Mouse (Mus musculus) lung, postnatal 0 days (tissue): ENCODE results near the gene Msh4. TPM values are rescaled to one million over a fixed set of nuclear protein-coding genes. Genes with fewer than 3 reads are reported as not detected.

Source experiments
- ATAC-seq: fragments of 200-750 bp; cut with Nextera tagmentation; 2 replicates; pipeline ENCODE4 v1.8.0; 2017; ENCODE audit warnings: moderate library complexity
- DNase-seq: peaks from one replicate; pipeline ENCODE4 v3.0.0-alpha.2; 2016; ENCODE audit warnings: low spot score
- H3K27ac ChIP-seq: fragments of 300-500 bp; sonication (generic); 2 replicates; pipeline ENCODE4 v1.5.1; 2014; ENCODE audit warnings: antibody characterized with exemption, mild to moderate bottlenecking, low read length, mixed read lengths
- H3K27me3 ChIP-seq: fragments of 300-500 bp; sonication (generic); replicated peaks from 2 replicates; pipeline ENCODE4 v1.6.1; 2014; ENCODE audit warnings: low read length, mixed read lengths; ENCODE audit not compliant: insufficient read depth
- H3K36me3 ChIP-seq: fragments of 300-500 bp; sonication (generic); 2 replicates; pipeline ENCODE4 v1.6.1; 2014; ENCODE audit warnings: low read length, mixed read lengths; ENCODE audit not compliant: insufficient read depth
- H3K4me1 ChIP-seq: fragments of 300-500 bp; sonication (generic); 2 replicates; pipeline ENCODE4 v1.6.1; 2014; ENCODE audit warnings: antibody characterized with exemption, low read depth, low read length, mixed read lengths; ENCODE audit not compliant: insufficient read depth
- H3K4me2 ChIP-seq: fragments of 300-500 bp; sonication (generic); replicated peaks from 2 replicates; pipeline ENCODE4 v1.6.1; 2014; ENCODE audit warnings: low read depth, mild to moderate bottlenecking, low read length, moderate library complexity, mixed read lengths
- H3K4me3 ChIP-seq: fragments of 300-500 bp; sonication (generic); 2 replicates; pipeline ENCODE4 v1.5.1; 2014; ENCODE audit warnings: low read depth, low read length
- H3K9ac ChIP-seq: fragments of 300-500 bp; sonication (generic); replicated peaks from 2 replicates; pipeline ENCODE4 v1.6.1; 2014; ENCODE audit warnings: low read depth, mild to moderate bottlenecking
- H3K9me3 ChIP-seq: fragments of 300-500 bp; sonication (generic); 2 replicates; pipeline ENCODE4 v1.6.1; 2016; ENCODE audit warnings: low read length, mixed read lengths
- CTCF ChIP-seq: IDR thresholded peaks from 2 replicates; pipeline ENCODE4 v1.5.1; 2016; ENCODE audit warnings: antibody characterized with exemption, mild to moderate bottlenecking
- EP300 ChIP-seq: IDR thresholded peaks from 2 replicates; pipeline ENCODE4 v1.6.1; 2016; ENCODE audit warnings: antibody characterized with exemption, mild to moderate bottlenecking, control low read depth
- WGBS: fragments of 180-500 bp; shearing (Covaris S2); extraction: QIAGEN DNeasy Blood & Tissue Kit; methylation state at CpG from one replicate; pipeline ENCODE4 v1.1.7; 2014; 5-methylcytosine and 5-hydroxymethylcytosine counted together
- polyA plus RNA-seq: library from polyadenylated mRNA; unstranded; fragments of >200 nt; fragmentation: Nextera tagmentation; extraction: Ambion mirVana; gene quantifications from 2 replicates; pipeline ENCODE4 v1.2.1, GENCODE M21; 2015

The Msh4 gene
- polyA plus RNA-seq, 1 experiment from 2014 or later, result 0.08 TPM

DNA sequence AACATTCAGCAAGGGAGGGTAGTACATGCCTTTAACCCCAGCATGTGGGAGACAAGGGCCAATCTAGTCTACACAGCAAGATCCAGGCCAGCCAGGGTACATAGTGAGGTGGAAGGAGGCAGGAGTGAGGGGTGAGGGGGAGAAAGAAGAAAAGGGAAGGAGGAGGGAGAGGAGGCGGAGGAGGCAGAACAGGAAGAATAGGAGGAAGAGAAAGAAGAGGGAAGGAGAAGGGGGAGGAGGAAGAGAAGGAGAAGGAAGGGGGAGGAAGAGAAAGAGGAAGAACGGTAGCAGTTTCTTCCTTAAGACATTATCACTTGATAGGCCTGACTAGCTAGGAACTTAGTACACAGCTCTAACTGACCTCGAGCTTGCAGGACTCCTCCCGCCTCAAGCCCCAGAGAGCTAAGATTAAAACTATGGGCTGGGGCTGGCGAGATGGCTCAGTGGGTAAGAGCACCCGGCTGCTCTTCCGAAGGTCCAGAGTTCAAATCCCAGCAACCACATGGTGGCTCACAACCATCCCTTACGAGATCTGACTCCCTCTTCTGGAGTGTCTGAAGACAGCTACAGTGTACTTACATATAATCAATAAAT lies 16.7 kb downstream of the Msh4 start:
- Histone ChIP-seq H3K9ac (no peak overlapping the region), H3K4me1 (no peaks in the 10 kb centered on the region), H3K27me3 (no peaks in the 10 kb centered on the region), H3K27ac (no peak overlapping the region), H3K4me2 (no peak overlapping the region), H3K9me3 (no peaks in the 10 kb centered on the region), H3K4me3 (no peak overlapping the region), H3K36me3 (no peaks in the 10 kb centered on the region)
- DNase-seq, result no peak
- WGBS, result 70% methylated on average over 7 of the region's 8 CpGs
- TF ChIP-seq EP300, result no peak
- ATAC-seq, result no peak

DNA sequence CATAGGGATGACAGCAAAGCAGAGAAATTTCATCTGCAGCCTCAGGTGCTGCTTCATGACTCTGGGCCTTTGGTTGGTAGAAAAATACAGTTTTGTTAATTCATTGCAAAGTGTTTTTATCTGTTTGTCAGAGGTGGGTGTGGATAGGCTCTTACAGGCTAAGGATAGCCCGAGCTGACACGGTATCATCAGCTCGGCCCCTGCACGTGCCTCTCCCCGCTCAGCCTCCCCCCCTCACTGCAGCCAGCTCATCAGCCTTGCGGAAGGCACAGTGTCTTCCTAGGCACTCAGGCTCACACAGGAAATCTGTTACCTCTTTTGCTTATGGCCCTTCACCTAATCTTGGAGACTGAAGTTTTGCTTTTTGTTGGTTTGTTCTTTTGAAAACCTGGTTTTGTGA lies 17.8 kb downstream of the Msh4 start:
- 56% methylated on average over 6 of the region's 6 CpGs for WGBS
- Histone ChIP-seq H3K27ac (no peak overlapping the region), H3K4me2 (no peak overlapping the region), H3K4me1 (no peaks in the 10 kb centered on the region), H3K9me3 (no peaks in the 10 kb centered on the region), H3K27me3 (no peaks in the 10 kb centered on the region), H3K36me3 (no peaks in the 10 kb centered on the region), H3K4me3 (no peak overlapping the region), H3K9ac (no peak overlapping the region)
- TF ChIP-seq CTCF (no peak), EP300 (no peak)
- no peak for ATAC-seq
- no peak for DNase-seq

DNA sequence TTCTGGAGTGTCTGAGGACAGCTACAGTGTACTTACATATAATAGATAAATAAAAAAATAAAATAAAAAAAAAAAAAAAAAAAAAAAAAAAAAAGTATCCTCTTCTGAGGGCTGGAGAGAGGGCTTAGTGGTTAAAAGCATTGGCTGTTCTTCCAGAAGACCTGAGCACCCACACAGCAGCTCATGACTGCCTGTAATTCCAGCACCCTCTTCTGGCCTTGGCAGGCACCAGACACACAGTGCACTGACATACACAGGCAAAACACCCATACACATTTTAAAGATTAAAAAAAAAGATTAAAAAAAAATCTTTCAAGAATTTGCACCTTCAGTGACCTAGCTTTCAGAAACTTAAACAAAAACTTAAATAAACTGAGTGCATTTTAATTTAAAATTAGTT lies 19.6 kb downstream of the Msh4 start:
- Histone ChIP-seq H3K27ac (no peak overlapping the region), H3K9ac (no peak overlapping the region), H3K27me3 (no peaks in the 10 kb centered on the region), H3K9me3 (no peaks in the 10 kb centered on the region), H3K4me3 (no peak overlapping the region), H3K4me1 (no peaks in the 10 kb centered on the region), H3K36me3 (no peaks in the 10 kb centered on the region), H3K4me2 (no peak overlapping the region)
- DNase-seq (no peak), ATAC-seq (no peak)
- TF ChIP-seq EP300 (no peak), CTCF (no peak)

DNA sequence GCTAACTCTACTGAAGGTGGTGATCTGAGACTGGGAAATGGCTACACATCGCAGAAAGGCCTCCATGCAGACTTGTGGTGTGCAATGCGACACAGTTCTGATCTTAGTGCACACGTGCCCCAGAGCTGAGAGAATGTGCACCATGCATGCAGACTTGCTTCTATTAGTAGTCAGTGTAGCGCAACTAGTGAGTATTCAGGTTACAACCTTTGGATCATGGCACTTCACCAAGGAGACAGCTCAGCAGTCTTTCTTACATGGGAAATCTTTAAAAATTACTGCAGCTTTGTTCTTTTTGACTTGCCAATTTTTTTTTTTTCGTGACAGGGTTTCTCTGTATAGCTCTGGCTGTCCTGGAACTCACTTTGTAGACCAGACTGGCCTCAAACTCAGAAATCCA lies 34.5 kb downstream of the Msh4 start:
- Histone ChIP-seq H3K27ac (no peak overlapping the region), H3K9me3 (no peaks in the 10 kb centered on the region), H3K27me3 (no peaks in the 10 kb centered on the region), H3K4me1 (no peaks in the 10 kb centered on the region), H3K4me2 (no peak overlapping the region), H3K9ac (no peak overlapping the region), H3K4me3 (no peak overlapping the region), H3K36me3 (no peaks in the 10 kb centered on the region)
- 84% methylated on average over 5 of the region's 5 CpGs for WGBS
- ATAC-seq (no peak), DNase-seq (no peak)
- TF ChIP-seq EP300 (no peak), CTCF (no peak)

DNA sequence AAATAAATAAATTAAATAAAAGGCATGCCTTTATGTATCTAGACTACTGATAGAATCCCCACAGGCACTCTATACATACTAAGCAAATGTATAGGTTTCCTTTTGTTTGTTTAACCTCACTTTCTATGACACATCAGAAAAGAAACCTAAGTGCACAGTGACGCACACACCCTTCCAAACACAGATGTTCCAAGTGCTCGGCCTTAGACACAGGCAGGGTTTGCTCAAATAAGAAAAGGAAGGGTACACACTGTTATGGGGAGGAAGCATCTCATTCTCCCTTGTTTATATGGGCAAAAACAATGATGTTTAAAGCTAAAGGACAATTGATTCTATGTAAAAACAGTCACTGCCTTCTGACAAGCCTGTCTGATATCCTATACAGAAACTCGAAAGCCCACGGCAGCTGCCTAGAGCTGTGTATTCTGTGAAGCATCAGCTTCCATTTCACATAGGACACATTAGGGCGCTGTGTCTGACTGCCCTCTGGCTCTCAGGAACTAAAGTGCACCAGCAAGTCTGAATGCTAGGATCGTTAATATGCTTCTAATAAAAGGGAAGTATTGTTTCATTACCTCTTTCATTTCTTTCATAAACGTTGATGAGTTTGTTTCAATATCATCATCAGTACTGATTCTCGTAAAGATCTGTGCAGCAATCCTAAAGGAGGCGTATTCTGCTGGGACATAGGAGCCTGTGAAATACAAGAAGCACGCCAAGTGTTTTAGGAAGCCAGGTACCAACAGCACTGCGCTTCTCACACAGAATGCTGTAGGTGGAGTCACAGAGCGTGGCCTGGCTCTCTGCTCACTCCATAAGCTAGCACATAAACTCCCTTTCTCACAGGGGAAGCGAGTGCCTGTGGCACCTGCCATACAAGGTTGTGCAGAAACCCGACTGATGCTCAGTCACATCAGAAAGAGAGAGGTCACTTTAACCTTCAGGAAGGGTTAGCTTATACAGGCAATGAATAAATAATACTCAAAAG lies 38.5 kb downstream of the Msh4 start:
- 61% methylated on average over 14 of the region's 14 CpGs for WGBS
- Histone ChIP-seq H3K4me1 (no peaks in the 10 kb centered on the region), H3K9ac (no peak overlapping the region), H3K4me3 (no peak overlapping the region), H3K36me3 (no peaks in the 10 kb centered on the region), H3K27ac (no peak overlapping the region), H3K27me3 (no peaks in the 10 kb centered on the region), H3K4me2 (no peak overlapping the region), H3K9me3 (no peaks in the 10 kb centered on the region)
- no peak for TF ChIP-seq EP300
- TF ChIP-seq CTCF, result peak; percentile 53
- ATAC-seq (no peak), DNase-seq (peak; percentile 18)

DNA sequence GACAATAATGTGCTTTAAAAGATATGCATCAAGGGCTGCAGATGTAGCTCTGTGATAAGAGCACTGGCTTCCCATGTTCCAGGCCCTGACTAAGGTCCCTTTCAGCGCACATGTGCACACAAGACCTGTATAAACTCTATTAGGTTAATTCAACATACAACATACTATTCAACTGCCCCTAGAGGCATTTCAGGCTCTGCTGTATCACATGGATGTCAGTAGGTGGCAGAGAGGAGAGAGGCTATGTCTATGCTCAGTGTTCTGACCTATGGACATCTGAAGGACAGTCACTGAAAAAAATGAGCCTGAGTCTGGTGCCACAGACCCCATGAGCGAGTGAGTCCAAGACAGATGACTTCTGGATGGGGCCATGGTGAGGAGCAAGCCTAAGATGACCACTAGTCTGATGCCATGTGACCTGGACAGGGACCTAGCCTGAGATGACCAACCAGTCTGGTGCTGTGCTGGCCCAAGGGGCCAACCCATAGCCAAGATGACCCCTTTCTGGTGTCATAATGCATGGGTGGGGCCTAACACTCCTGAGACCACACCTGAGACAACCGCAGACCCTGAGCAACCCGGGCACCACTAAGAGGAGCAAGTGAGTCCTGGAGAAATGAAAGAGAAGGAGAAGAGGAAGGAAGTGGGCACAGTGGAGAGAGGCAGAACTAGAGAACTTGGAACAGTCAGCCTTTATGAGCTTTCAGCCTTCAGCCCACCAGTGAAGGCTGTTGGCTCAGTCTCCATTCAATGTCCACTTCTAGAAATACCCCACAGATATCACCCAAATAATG lies 41.1 kb downstream of the Msh4 start:
- TF ChIP-seq EP300 (no peak), CTCF (peak; percentile 30; the same call in 1 of the 2 replicates)
- ATAC-seq, result no peak
- Histone ChIP-seq H3K36me3 (no peaks in the 10 kb centered on the region), H3K4me1 (no peaks in the 10 kb centered on the region), H3K4me3 (no peak overlapping the region), H3K27ac (no peak overlapping the region), H3K27me3 (no peaks in the 10 kb centered on the region), H3K9ac (no peak overlapping the region), H3K4me2 (no peak overlapping the region), H3K9me3 (no peaks in the 10 kb centered on the region)
- DNase-seq, result no peak
- WGBS, result 79% methylated on average over 4 of the region's 4 CpGs
